Mouse (Mus musculus) gastrocnemius, adult 18-20 months (tissue): ENCODE measurements around the gene Zbtb6. TPM values are rescaled to one million over a fixed set of nuclear protein-coding genes. Genes with fewer than 3 reads are reported as not detected.
A peak's percentile ranks its signal among the peaks of the same experiment; 100 is the strongest.

Experiments used
- DNase-seq: peaks from one replicate; pipeline ENCODE4 v3.0.0; 2021; ENCODE audit warnings: low spot score
- long read RNA-seq, 2 experiments: library from polyadenylated mRNA; stranded (forward); transcript quantifications; one replicate each; pipeline ENCODE4 v2.0.0; 2021
- total RNA-seq, 2 experiments: library from RNA; stranded (reverse); gene quantifications; 2 replicates each; pipeline ENCODE4 v1.2.3; 2021

Zbtb6 gene
- 1 to 10 TPM; 2.9 to 3.4 TPM for total RNA-seq
- long read RNA-seq, experiment 1 = 0 reads
- long read RNA-seq, experiment 2 = 0 reads

- peak; percentile 95 for DNase-seq
Observed at GRCm38 (mm10) chr2:37442611-37443591, at the start of gene Zbtb6, which contains the start of the genes Zbtb26 and Rabgap1. Gene Zbtb6, minus strand, starts transcription at chr2:37443171. Gene Zbtb26, minus strand, starts transcription at chr2:37443135. Gene Rabgap1, plus strand, starts transcription at chr2:37443279.

- no peak for DNase-seq
Observed at GRCm38 (mm10) chr2:37488956-37489355, 46.0 kb upstream of the Zbtb6 start.

GRCm38 (mm10) chr2:37486408-37486807 lies 43.4 kb upstream of the Zbtb6 start:
- no peak for DNase-seq

GRCm38 (mm10) chr2:37485370-37485769 lies 42.4 kb upstream of the Zbtb6 start:
- DNase-seq = peak; percentile 28

- no peak for DNase-seq
Observed at GRCm38 (mm10) chr2:37484165-37484564, 41.2 kb upstream of the Zbtb6 start.

GRCm38 (mm10) chr2:37480039-37480438 lies 37.1 kb upstream of the Zbtb6 start:
- DNase-seq = no peak

GRCm38 (mm10) chr2:37479559-37479958 lies 36.6 kb upstream of the Zbtb6 start:
- no peak for DNase-seq

- DNase-seq = no peak
Observed at GRCm38 (mm10) chr2:37466266-37466665, 23.3 kb upstream of the Zbtb6 start.

GRCm38 (mm10) chr2:37460707-37461106 lies 17.7 kb upstream of the Zbtb6 start:
- no peak for DNase-seq

- DNase-seq = no peak
Observed at GRCm38 (mm10) chr2:37452376-37452760, 9.4 kb upstream of the Zbtb6 start.

- DNase-seq = peak; percentile 93
Observed at GRCm38 (mm10) chr2:37451667-37452375, 8.8 kb upstream of the Zbtb6 start.

GRCm38 (mm10) chr2:37431609-37432008 lies 11.4 kb downstream of the Zbtb6 start:
- no peak for DNase-seq

GRCm38 (mm10) chr2:37430593-37431464 lies 12.1 kb downstream of the Zbtb6 start:
- DNase-seq = peak; percentile 86

GRCm38 (mm10) chr2:37423671-37424070 lies 19.3 kb downstream of the Zbtb6 start:
- DNase-seq = no peak

- DNase-seq = peak; percentile 97
Observed at GRCm38 (mm10) chr2:37422306-37423304, 20.4 kb downstream of the Zbtb6 start, which contains the start of gene Rc3h2. Gene Rc3h2, minus strand, starts transcription at chr2:37422903.

GRCm38 (mm10) chr2:37421903-37422302 lies 21.1 kb downstream of the Zbtb6 start:
- no peak for DNase-seq

GRCm38 (mm10) chr2:37395539-37395938 lies 47.4 kb downstream of the Zbtb6 start:
- no peak for DNase-seq

GRCm38 (mm10) chr2:37382921-37383320 lies 60.0 kb downstream of the Zbtb6 start:
- no peak for DNase-seq

- DNase-seq = peak; percentile 45
Observed at GRCm38 (mm10) chr2:37380189-37380588, 62.8 kb downstream of the Zbtb6 start.

- DNase-seq = no peak
Observed at GRCm38 (mm10) chr2:37376018-37376417, 67.0 kb downstream of the Zbtb6 start.
